Mouse (Mus musculus): ENCODE data around the gene Sptbn2.

Gene Sptbn2

DNA sequence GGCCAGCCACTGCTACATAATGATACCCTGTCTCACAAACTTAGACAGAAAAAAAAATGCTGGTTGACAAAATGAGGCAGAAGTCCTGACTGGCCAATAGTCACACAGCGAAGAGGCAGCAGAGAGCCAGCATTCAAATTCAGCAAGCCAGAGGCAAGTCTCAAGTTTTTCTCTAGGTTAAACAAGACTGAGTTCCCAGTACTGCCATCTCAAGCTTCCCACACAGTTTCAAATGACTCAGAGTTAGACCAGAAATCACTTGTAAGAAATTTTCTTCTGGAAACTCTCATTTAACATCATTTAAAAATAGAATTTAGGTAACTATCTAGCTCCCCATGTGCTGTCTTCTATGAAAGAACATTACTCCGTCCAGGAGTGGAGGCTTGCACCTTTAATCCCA, 86.9 kb downstream of the Sptbn2 start:
- Histone ChIP-seq H3K9me3 (ENCODE audit: low read length) (no peaks in the 10 kb centered on the region), H3K36me3 (ENCODE audit: insufficient read depth, low read length) (peaks cover 78% of the 10 kb centered on the region), H3K27me3 (ENCODE audit: insufficient read depth, low read length) (no peaks in the 10 kb centered on the region), H3K4me3 (replicated peaks; ENCODE audit: low read length) (0 out of 2 replicates have a peak overlapping the region, but pooled peaks have one; percentile 11), H3K4me1 (replicated peaks; ENCODE audit: low read depth, low read length) (peaks cover 88% of the 10 kb centered on the region)
- no peak for TF ChIP-seq POU5F1 (IDR thresholded peaks at IDR 0.05; ENCODE audit: borderline replicate concordance, low read length)
- TF ChIP-seq CTCF (conservative IDR thresholded peaks at IDR 0.05; ENCODE audit: low read length), result no peak
- no peak for TF ChIP-seq NANOG (IDR thresholded peaks at IDR 0.05; ENCODE audit: borderline replicate concordance, low read length)

DNA sequence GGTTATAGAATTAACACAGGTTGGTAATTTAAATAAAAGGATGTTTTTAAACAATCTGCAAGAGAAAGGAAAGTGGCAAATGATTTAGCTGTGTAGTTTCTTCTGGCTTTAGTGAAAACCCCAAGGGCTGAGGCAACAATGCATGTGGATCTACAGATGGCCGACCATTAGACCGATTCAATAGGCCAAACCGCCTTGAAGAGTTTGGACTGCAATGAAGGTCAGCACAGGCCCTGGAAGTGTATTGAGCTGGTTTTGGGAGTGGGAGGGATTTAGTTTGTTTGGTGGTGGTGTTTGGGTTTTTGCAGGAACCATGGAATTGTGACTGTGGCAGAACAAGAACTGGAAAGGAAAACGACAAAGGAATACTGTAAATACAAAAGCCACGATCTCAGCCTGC, 88.1 kb downstream of the Sptbn2 start:
- Histone ChIP-seq H3K36me3 (ENCODE audit: insufficient read depth, low read length) (peaks cover 87% of the 10 kb centered on the region), H3K9me3 (ENCODE audit: low read length) (no peaks in the 10 kb centered on the region), H3K4me3 (replicated peaks; ENCODE audit: low read length) (peak overlapping the region; percentile 11; the same call in 1 of the 2 replicates), H3K4me1 (replicated peaks; ENCODE audit: low read depth, low read length) (peaks cover 98% of the 10 kb centered on the region), H3K27me3 (ENCODE audit: insufficient read depth, low read length) (no peaks in the 10 kb centered on the region)
- TF ChIP-seq NANOG (IDR thresholded peaks at IDR 0.05; ENCODE audit: borderline replicate concordance, low read length), result no peak
- TF ChIP-seq CTCF (conservative IDR thresholded peaks at IDR 0.05; ENCODE audit: low read length), result no peak
- TF ChIP-seq POU5F1 (IDR thresholded peaks at IDR 0.05; ENCODE audit: borderline replicate concordance, low read length), result no peak

Measured in E14TG2a.4 (cell line).